Mouse (Mus musculus): Measurements from ENCODE around the gene Epha3. TPM values are rescaled to one million over a fixed set of nuclear protein-coding genes. Genes with fewer than 3 reads are reported as not detected.

Gene Epha3
- polyA plus RNA-seq, 1 experiment: 1.0 TPM

DNA sequence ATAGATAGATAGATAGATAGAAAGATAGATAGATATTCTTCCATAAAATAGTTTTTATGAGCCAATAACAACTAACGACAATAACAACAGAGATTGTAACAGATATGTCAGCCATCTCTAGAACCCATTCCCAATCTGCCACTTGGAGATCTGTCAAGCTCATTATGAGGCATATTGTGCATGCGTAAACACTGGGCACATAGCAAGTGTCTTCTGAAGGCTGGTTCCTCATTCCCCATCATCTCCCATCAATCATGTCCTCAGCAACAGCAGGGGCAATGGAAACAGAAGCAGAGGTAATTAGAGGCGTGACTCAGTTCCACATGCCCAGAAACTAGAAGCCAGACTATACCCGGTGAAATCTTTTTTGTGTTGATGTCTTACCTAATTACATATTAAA, 102.8 kb downstream of the Epha3 start:
- no peak overlapping the region for H3K4me3 ChIP-seq (ENCODE audit: control insufficient read depth, low read depth, low read length)
- no peaks in the 10 kb centered on the region for H3K4me1 ChIP-seq (ENCODE audit: control insufficient read depth, insufficient read depth, low read length)
- no peaks in the 10 kb centered on the region for H3K27me3 ChIP-seq (ENCODE audit: control insufficient read depth, insufficient read depth, low read length)
- no peak overlapping the region for H3K27ac ChIP-seq (ENCODE audit: control insufficient read depth, insufficient read depth, low read depth, low read length)
- no peaks in the 10 kb centered on the region for H3K36me3 ChIP-seq (ENCODE audit: control insufficient read depth, insufficient read depth, low read length)
- TF ChIP-seq POLR2A (IDR thresholded peaks at IDR 0.05; ENCODE audit: control insufficient read depth, low read depth, low read length) (no peak), CTCF (IDR thresholded peaks at IDR 0.05; ENCODE audit: control insufficient read depth, insufficient read depth, insufficient replicate concordance, low read depth, low read length) (no peak)

- Histone ChIP-seq H3K4me3 (ENCODE audit: control insufficient read depth, low read depth, low read length) (no peak overlapping the region), H3K27ac (ENCODE audit: control insufficient read depth, insufficient read depth, low read depth, low read length) (no peak overlapping the region), H3K4me1 (ENCODE audit: control insufficient read depth, insufficient read depth, low read length) (no peaks in the 10 kb centered on the region), H3K36me3 (ENCODE audit: control insufficient read depth, insufficient read depth, low read length) (no peaks in the 10 kb centered on the region), H3K27me3 (ENCODE audit: control insufficient read depth, insufficient read depth, low read length) (no peaks in the 10 kb centered on the region)
- TF ChIP-seq POLR2A (IDR thresholded peaks at IDR 0.05; ENCODE audit: control insufficient read depth, low read depth, low read length) (no peak), CTCF (IDR thresholded peaks at IDR 0.05; ENCODE audit: control insufficient read depth, insufficient read depth, insufficient replicate concordance, low read depth, low read length) (no peak)
These were observed 103.9 kb downstream of the Epha3 start for GRCm38 (mm10) chr16:63760112-63760511.

DNA sequence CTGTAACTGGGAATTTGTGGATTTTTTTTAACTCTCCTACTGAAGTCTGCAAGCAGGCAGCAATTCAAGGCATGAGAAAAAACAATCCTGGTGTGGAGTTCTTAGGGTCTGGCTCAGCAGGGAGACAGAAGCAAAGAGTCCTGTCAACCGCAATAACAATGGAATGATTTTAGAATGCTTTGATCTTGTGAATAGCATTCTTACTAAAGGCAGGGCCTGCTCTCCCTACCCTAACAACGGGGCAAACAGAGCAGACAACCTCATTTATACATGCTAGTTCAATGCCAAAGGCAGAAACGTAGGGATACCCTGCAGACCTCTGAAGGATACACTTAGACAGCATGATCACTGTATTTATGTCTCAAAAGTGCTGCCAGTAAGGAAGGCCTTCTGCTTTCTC, 110.9 kb downstream of the Epha3 start:
- H3K27ac ChIP-seq (ENCODE audit: control insufficient read depth, insufficient read depth, low read depth, low read length): no peak overlapping the region
- H3K36me3 ChIP-seq (ENCODE audit: control insufficient read depth, insufficient read depth, low read length): no peaks in the 10 kb centered on the region
- TF ChIP-seq POLR2A (IDR thresholded peaks at IDR 0.05; ENCODE audit: control insufficient read depth, low read depth, low read length): no peak
- TF ChIP-seq CTCF (IDR thresholded peaks at IDR 0.05; ENCODE audit: control insufficient read depth, insufficient read depth, insufficient replicate concordance, low read depth, low read length): no peak
- no peaks in the 10 kb centered on the region for H3K4me1 ChIP-seq (ENCODE audit: control insufficient read depth, insufficient read depth, low read length)
- H3K27me3 ChIP-seq (ENCODE audit: control insufficient read depth, insufficient read depth, low read length): no peaks in the 10 kb centered on the region
- no peak overlapping the region for H3K4me3 ChIP-seq (ENCODE audit: control insufficient read depth, low read depth, low read length)

DNA sequence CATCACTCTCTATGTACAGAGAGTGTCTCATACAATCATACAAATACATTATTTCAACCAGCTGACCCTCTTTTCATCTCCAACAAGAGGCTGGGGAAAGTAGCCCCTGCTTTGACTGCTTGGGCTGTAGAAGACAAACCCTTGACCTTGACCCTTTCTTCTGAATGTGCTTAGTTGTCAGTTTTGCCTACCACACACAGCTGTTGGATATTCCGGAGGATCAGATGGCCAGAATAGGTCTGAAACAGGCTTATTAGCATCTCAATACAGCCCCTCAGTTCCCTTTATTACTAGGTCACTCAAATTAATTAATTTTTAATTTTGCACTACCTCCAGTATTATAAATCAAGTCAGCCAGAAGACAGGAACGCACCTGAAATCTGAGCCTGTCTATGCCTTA, 116.2 kb downstream of the Epha3 start:
- Histone ChIP-seq H3K4me3 (ENCODE audit: control insufficient read depth, low read depth, low read length) (no peak overlapping the region), H3K36me3 (ENCODE audit: control insufficient read depth, insufficient read depth, low read length) (no peaks in the 10 kb centered on the region), H3K27me3 (ENCODE audit: control insufficient read depth, insufficient read depth, low read length) (no peaks in the 10 kb centered on the region), H3K27ac (ENCODE audit: control insufficient read depth, insufficient read depth, low read depth, low read length) (no peak overlapping the region), H3K4me1 (ENCODE audit: control insufficient read depth, insufficient read depth, low read length) (no peaks in the 10 kb centered on the region)
- TF ChIP-seq POLR2A (IDR thresholded peaks at IDR 0.05; ENCODE audit: control insufficient read depth, low read depth, low read length) (no peak), CTCF (IDR thresholded peaks at IDR 0.05; ENCODE audit: control insufficient read depth, insufficient read depth, insufficient replicate concordance, low read depth, low read length) (no peak)

DNA sequence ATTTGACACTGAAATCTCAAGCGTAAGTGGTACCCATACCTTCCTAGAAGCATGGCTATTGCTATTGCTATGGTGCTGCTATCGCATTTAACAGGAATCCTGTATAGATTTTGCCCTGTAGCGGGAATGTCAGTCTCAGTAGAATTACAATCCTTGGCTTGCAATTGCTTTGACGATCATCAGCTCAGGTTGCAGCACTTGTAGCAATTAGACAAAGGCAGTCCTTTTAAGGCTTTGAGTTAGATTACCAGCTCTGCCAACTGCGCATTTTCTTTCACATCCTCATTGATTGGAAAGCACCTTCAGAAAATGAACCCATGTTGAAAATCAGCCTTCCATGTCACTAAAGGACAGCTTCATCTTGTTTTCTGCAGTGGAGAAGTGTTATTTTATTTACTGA, 118.5 kb downstream of the Epha3 start:
- H3K4me1 ChIP-seq (ENCODE audit: control insufficient read depth, insufficient read depth, low read length): no peaks in the 10 kb centered on the region
- no peak overlapping the region for H3K4me3 ChIP-seq (ENCODE audit: control insufficient read depth, low read depth, low read length)
- TF ChIP-seq CTCF (IDR thresholded peaks at IDR 0.05; ENCODE audit: control insufficient read depth, insufficient read depth, insufficient replicate concordance, low read depth, low read length) (no peak), POLR2A (IDR thresholded peaks at IDR 0.05; ENCODE audit: control insufficient read depth, low read depth, low read length) (no peak)
- H3K27ac ChIP-seq (ENCODE audit: control insufficient read depth, insufficient read depth, low read depth, low read length): no peak overlapping the region
- H3K36me3 ChIP-seq (ENCODE audit: control insufficient read depth, insufficient read depth, low read length): no peaks in the 10 kb centered on the region
- no peaks in the 10 kb centered on the region for H3K27me3 ChIP-seq (ENCODE audit: control insufficient read depth, insufficient read depth, low read length)

GRCm38 (mm10) chr16:63743208-63743854, 120.6 kb downstream of the Epha3 start:
- Histone ChIP-seq H3K36me3 (ENCODE audit: control insufficient read depth, insufficient read depth, low read length) (no peaks in the 10 kb centered on the region), H3K4me1 (ENCODE audit: control insufficient read depth, insufficient read depth, low read length) (no peaks in the 10 kb centered on the region), H3K4me3 (ENCODE audit: control insufficient read depth, low read depth, low read length) (no peak overlapping the region), H3K27ac (ENCODE audit: control insufficient read depth, insufficient read depth, low read depth, low read length) (no peak overlapping the region), H3K27me3 (ENCODE audit: control insufficient read depth, insufficient read depth, low read length) (no peaks in the 10 kb centered on the region)
- TF ChIP-seq CTCF (IDR thresholded peaks at IDR 0.05; ENCODE audit: control insufficient read depth, insufficient read depth, insufficient replicate concordance, low read depth, low read length) (no peak), POLR2A (IDR thresholded peaks at IDR 0.05; ENCODE audit: control insufficient read depth, low read depth, low read length) (no peak)

DNA sequence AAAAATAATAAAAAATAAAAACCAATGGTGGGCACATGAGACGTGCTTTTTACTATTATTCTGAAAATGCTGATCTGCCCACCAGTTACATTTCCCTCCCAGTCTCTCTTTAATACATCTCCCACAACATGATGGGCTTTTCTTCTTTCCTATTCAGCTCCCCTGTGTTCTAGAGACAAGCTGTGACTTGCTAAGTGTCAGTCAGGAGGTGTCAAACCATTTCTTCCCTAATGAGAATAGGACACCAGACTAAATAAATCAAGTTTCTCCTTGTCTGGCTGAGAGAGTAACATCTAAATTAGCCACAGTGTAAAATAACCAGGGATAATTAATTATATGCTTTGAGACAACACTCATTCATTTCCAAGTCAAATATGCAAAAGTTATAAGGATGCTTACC, 144.7 kb downstream of the Epha3 start:
- no peak overlapping the region for H3K27ac ChIP-seq (ENCODE audit: control insufficient read depth, insufficient read depth, low read depth, low read length)
- H3K27me3 ChIP-seq (ENCODE audit: control insufficient read depth, insufficient read depth, low read length): no peaks in the 10 kb centered on the region
- H3K4me1 ChIP-seq (ENCODE audit: control insufficient read depth, insufficient read depth, low read length): no peaks in the 10 kb centered on the region
- TF ChIP-seq CTCF (IDR thresholded peaks at IDR 0.05; ENCODE audit: control insufficient read depth, insufficient read depth, insufficient replicate concordance, low read depth, low read length) (no peak), POLR2A (IDR thresholded peaks at IDR 0.05; ENCODE audit: control insufficient read depth, low read depth, low read length) (no peak)
- no peak overlapping the region for H3K4me3 ChIP-seq (ENCODE audit: control insufficient read depth, low read depth, low read length)
- H3K36me3 ChIP-seq (ENCODE audit: control insufficient read depth, insufficient read depth, low read length): no peaks in the 10 kb centered on the region

Measured in testis, adult 2 months (tissue).